Mouse (Mus musculus) liver, adult 2 months (tissue): ENCODE data around the gene Slc16a5.

ENCODE experiments used
- CTCF ChIP-seq: fragments of 200-500 bp; IDR thresholded peaks from 2 replicates; pipeline ENCODE4 v1.5.1; 2011; ENCODE audit warnings: low read depth, low read length, control low read depth
- POLR2A ChIP-seq: fragments of 200-500 bp; IDR thresholded peaks from 2 replicates; pipeline ENCODE4 v1.6.1; 2011; ENCODE audit warnings: low read length, control low read depth; ENCODE audit not compliant: insufficient read depth; ENCODE audit errors: extremely low read depth

- TF ChIP-seq POLR2A = no peak
- no peak for TF ChIP-seq CTCF
Measured at GRCm38 (mm10) chr11:115425671-115426070, 36.6 kb upstream of the Slc16a5 start.
